Mouse (Mus musculus) adrenal gland, adult (tissue): ENCODE measurements around the gene Acot7.
A peak's percentile ranks its signal among the peaks of the same experiment; 100 is the strongest.

ENCODE experiments used
- DNase-seq, 2 experiments: peaks; one replicate each; pipeline ENCODE4 v3.0.0; 2022 to 2023; ENCODE audit warnings: low spot score in 1 of 2; ENCODE audit not compliant: inconsistent age in 2 of 2

The Acot7 gene

GRCm38 (mm10) chr4:152292102-152292765, 114.3 kb downstream of the Acot7 start:
- no peak for DNase-seq

- no peak for DNase-seq
These were observed 116.4 kb downstream of the Acot7 start for GRCm38 (mm10) chr4:152294188-152294929.

- no peak for DNase-seq
These were observed 118.0 kb downstream of the Acot7 start for GRCm38 (mm10) chr4:152295916-152296315.

GRCm38 (mm10) chr4:152296371-152296770, 118.4 kb downstream of the Acot7 start:
- no peak for DNase-seq

GRCm38 (mm10) chr4:152296874-152297861, 119.2 kb downstream of the Acot7 start, which contains the start of gene Icmt:
Gene Icmt, plus strand, starts transcription at chr4:152297227.
- DNase-seq: peak; percentile 99 to 100

GRCm38 (mm10) chr4:152298836-152299235, 120.9 kb downstream of the Acot7 start:
- DNase-seq: no peak

- DNase-seq: no peak
These were observed 122.4 kb downstream of the Acot7 start for GRCm38 (mm10) chr4:152300375-152300774.

- DNase-seq: peak in 1 of 2 experiments; percentile 71
These were observed 124.1 kb downstream of the Acot7 start for GRCm38 (mm10) chr4:152302012-152302411.

GRCm38 (mm10) chr4:152303172-152303571, 125.2 kb downstream of the Acot7 start:
- DNase-seq: no peak

- no peak for DNase-seq
These were observed 126.8 kb downstream of the Acot7 start for GRCm38 (mm10) chr4:152304685-152305084.

- DNase-seq: no peak
These were observed 128.1 kb downstream of the Acot7 start for GRCm38 (mm10) chr4:152305991-152306390.

GRCm38 (mm10) chr4:152307542-152307941, 129.6 kb downstream of the Acot7 start:
- peak; percentile 51 to 73 for DNase-seq

GRCm38 (mm10) chr4:152312186-152312585, 134.3 kb downstream of the Acot7 start:
- no peak for DNase-seq

GRCm38 (mm10) chr4:152313211-152313632, 135.3 kb downstream of the Acot7 start:
- DNase-seq: peak; percentile 34 to 77

- no peak for DNase-seq
These were observed 136.0 kb downstream of the Acot7 start for GRCm38 (mm10) chr4:152313934-152314333.

GRCm38 (mm10) chr4:152315498-152316213, 137.7 kb downstream of the Acot7 start:
- DNase-seq: no peak

- DNase-seq: no peak
These were observed 139.7 kb downstream of the Acot7 start for GRCm38 (mm10) chr4:152317631-152318033.

GRCm38 (mm10) chr4:152318517-152319234, 140.7 kb downstream of the Acot7 start, which contains the start of gene Rnf207:
Gene Rnf207, minus strand, starts transcription at chr4:152318993.
- peak; percentile 58 to 88 for DNase-seq
